Mouse (Mus musculus) neural tube, embryonic 12.5 days (tissue): Measurements from ENCODE around the gene Syde2. TPM values are rescaled to one million over a fixed set of nuclear protein-coding genes. Genes with fewer than 3 reads are reported as not detected.

ENCODE experiments used
- ATAC-seq: fragments of 200-750 bp; cut with Nextera tagmentation; 2 replicates; pipeline ENCODE4 v1.8.0; 2017; ENCODE audit warnings: low read depth, mild to moderate bottlenecking, moderate TSS enrichment, moderate library complexity; ENCODE audit not compliant: low FRiP score
- H3K27ac ChIP-seq: fragments of 300-500 bp; sonication (generic); 2 replicates; pipeline ENCODE4 v1.5.1; 2016
- H3K27me3 ChIP-seq: fragments of 300-500 bp; sonication (generic); replicated peaks from 2 replicates; pipeline ENCODE4 v1.6.1; 2016; ENCODE audit warnings: mild to moderate bottlenecking
- H3K36me3 ChIP-seq: fragments of 300-500 bp; sonication (generic); 2 replicates; pipeline ENCODE4 v1.6.1; 2016; ENCODE audit warnings: mild to moderate bottlenecking
- H3K4me1 ChIP-seq: fragments of 300-500 bp; sonication (generic); 2 replicates; pipeline ENCODE4 v1.6.1; 2016
- H3K4me2 ChIP-seq: fragments of 300-500 bp; sonication (generic); replicated peaks from 2 replicates; pipeline ENCODE4 v1.6.1; 2016; ENCODE audit warnings: mild to moderate bottlenecking
- H3K4me3 ChIP-seq: fragments of 300-500 bp; sonication (generic); 2 replicates; pipeline ENCODE4 v1.5.1; 2016
- H3K9ac ChIP-seq: fragments of 300-500 bp; sonication (generic); 2 replicates; pipeline ENCODE4 v1.6.1; 2016; ENCODE audit warnings: mild to moderate bottlenecking
- H3K9me3 ChIP-seq: fragments of 300-500 bp; sonication (generic); 2 replicates; pipeline ENCODE4 v1.6.1; 2016; ENCODE audit warnings: mild to moderate bottlenecking
- WGBS: fragments of 180-500 bp; shearing (Covaris S2); methylation state at CpG from one replicate; pipeline ENCODE4 v1.1.7; 2016; 5-methylcytosine and 5-hydroxymethylcytosine counted together
- polyA plus RNA-seq: library from polyadenylated mRNA; unstranded; fragments of >200 nt; fragmentation: Nextera tagmentation; extraction: Ambion mirVana; gene quantifications from 2 replicates; pipeline ENCODE4 v1.2.1, GENCODE M21; 2016

Gene Syde2
- 0.76 and 0.84 TPM in 2 replicates for polyA plus RNA-seq

- Histone ChIP-seq H3K9ac (peak within 1 kb of the TSS; percentile 73), H3K27ac (no peak within 1 kb of the TSS), H3K9me3 (no peaks in the 10 kb centered on the region), H3K4me2 (peak within 1 kb of the TSS; percentile 93), H3K36me3 (no peaks in the 10 kb centered on the region), H3K4me1 (peaks cover 12% of the 10 kb centered on the region), H3K27me3 (peaks cover 32% of the 10 kb centered on the region), H3K4me3 (peak within 1 kb of the TSS; percentile 71)
- ATAC-seq = peak; percentile 84
- WGBS = under 1% methylated on average over 64 of the region's 65 CpGs
Observed at GRCm38 (mm10) chr3:145987268-145987969, at the start of gene Syde2. TSS of gene Syde2 (plus strand) at chr3:145987870.

GRCm38 (mm10) chr3:145938405-145939349 lies 49.0 kb upstream of the Syde2 start:
- Histone ChIP-seq H3K4me2 (peak overlapping the region; percentile 82), H3K4me3 (peak overlapping the region; percentile 95), H3K9ac (peak overlapping the region; percentile 93), H3K9me3 (no peaks in the 10 kb centered on the region), H3K4me1 (peaks cover 18% of the 10 kb centered on the region), H3K27ac (no peak overlapping the region), H3K36me3 (peaks cover 17% of the 10 kb centered on the region; the same call in 1 of the 2 replicates), H3K27me3 (no peaks in the 10 kb centered on the region)
- peak; percentile 48 for ATAC-seq
- 22% methylated on average over 44 of the region's 50 CpGs for WGBS

- peaks cover 21% of the 10 kb centered on the region for H3K36me3 ChIP-seq
- H3K27ac ChIP-seq = no peak overlapping the region
- H3K4me3 ChIP-seq = 0 out of 2 replicates have a peak overlapping the region, but pooled peaks have one; percentile 95
- peak overlapping the region; percentile 82 for H3K4me2 ChIP-seq
- no peaks in the 10 kb centered on the region for H3K27me3 ChIP-seq
- no peaks in the 10 kb centered on the region for H3K9me3 ChIP-seq
- H3K9ac ChIP-seq = peak overlapping the region; percentile 93
- WGBS = 90% methylated on average over 12 of the region's 12 CpGs
- peaks cover 18% of the 10 kb centered on the region for H3K4me1 ChIP-seq
- ATAC-seq = no peak
Observed at GRCm38 (mm10) chr3:145939402-145939801, 48.3 kb upstream of the Syde2 start.

- Histone ChIP-seq H3K9ac (no peak overlapping the region), H3K36me3 (peaks cover 23% of the 10 kb centered on the region), H3K4me3 (no peak overlapping the region), H3K4me2 (peak overlapping the region; percentile 82; the same call in 1 of the 2 replicates), H3K4me1 (peaks cover 18% of the 10 kb centered on the region), H3K9me3 (no peaks in the 10 kb centered on the region), H3K27ac (no peak overlapping the region), H3K27me3 (no peaks in the 10 kb centered on the region)
- WGBS = 78% methylated on average over 4 of the region's 4 CpGs
- no peak for ATAC-seq
Observed at GRCm38 (mm10) chr3:145939971-145940370, 47.7 kb upstream of the Syde2 start.

GRCm38 (mm10) chr3:145941971-145942370 lies 45.7 kb upstream of the Syde2 start:
- Histone ChIP-seq H3K4me1 (peaks cover 18% of the 10 kb centered on the region), H3K4me3 (no peak overlapping the region), H3K36me3 (peaks cover 26% of the 10 kb centered on the region), H3K4me2 (no peak overlapping the region), H3K27ac (no peak overlapping the region), H3K27me3 (no peaks in the 10 kb centered on the region), H3K9me3 (no peaks in the 10 kb centered on the region), H3K9ac (no peak overlapping the region)
- 20% methylated on average over 3 of the region's 3 CpGs for WGBS
- no peak for ATAC-seq

GRCm38 (mm10) chr3:145944348-145944747 lies 43.3 kb upstream of the Syde2 start:
- ATAC-seq = no peak
- Histone ChIP-seq H3K9me3 (no peaks in the 10 kb centered on the region), H3K4me3 (no peak overlapping the region), H3K4me1 (peaks cover 7% of the 10 kb centered on the region), H3K9ac (no peak overlapping the region), H3K27me3 (no peaks in the 10 kb centered on the region), H3K4me2 (no peak overlapping the region), H3K27ac (no peak overlapping the region), H3K36me3 (peaks cover 26% of the 10 kb centered on the region)
- WGBS = 91% methylated on average over 7 of the region's 7 CpGs

- Histone ChIP-seq H3K36me3 (peaks cover 25% of the 10 kb centered on the region), H3K9me3 (no peaks in the 10 kb centered on the region), H3K27ac (no peak overlapping the region), H3K4me1 (peaks cover 10% of the 10 kb centered on the region; the same call in 1 of the 2 replicates), H3K27me3 (no peaks in the 10 kb centered on the region), H3K4me2 (no peak overlapping the region), H3K9ac (no peak overlapping the region), H3K4me3 (no peak overlapping the region)
- ATAC-seq = no peak
- 89% methylated on average over 3 of the region's 3 CpGs for WGBS
Observed at GRCm38 (mm10) chr3:145945904-145946303, 41.8 kb upstream of the Syde2 start.

GRCm38 (mm10) chr3:145946654-145947053 lies 41.0 kb upstream of the Syde2 start:
- H3K36me3 ChIP-seq = peaks cover 18% of the 10 kb centered on the region
- no peak for ATAC-seq
- no peak overlapping the region for H3K9ac ChIP-seq
- H3K4me3 ChIP-seq = no peak overlapping the region
- 76% methylated on average over 2 of the region's 2 CpGs for WGBS
- H3K9me3 ChIP-seq = no peaks in the 10 kb centered on the region
- H3K4me2 ChIP-seq = no peak overlapping the region
- no peak overlapping the region for H3K27ac ChIP-seq
- no peaks in the 10 kb centered on the region for H3K27me3 ChIP-seq
- peaks cover 7% of the 10 kb centered on the region; the same call in 1 of the 2 replicates for H3K4me1 ChIP-seq

GRCm38 (mm10) chr3:145947539-145948204 lies 40.0 kb upstream of the Syde2 start:
- no peak overlapping the region for H3K27ac ChIP-seq
- 36% methylated on average over 6 of the region's 6 CpGs for WGBS
- H3K9ac ChIP-seq = no peak overlapping the region
- H3K27me3 ChIP-seq = no peaks in the 10 kb centered on the region
- no peak overlapping the region for H3K4me3 ChIP-seq
- ATAC-seq = no peak
- no peaks in the 10 kb centered on the region for H3K9me3 ChIP-seq
- peaks cover 7% of the 10 kb centered on the region; the same call in 1 of the 2 replicates for H3K4me1 ChIP-seq
- peaks cover 17% of the 10 kb centered on the region for H3K36me3 ChIP-seq
- H3K4me2 ChIP-seq = no peak overlapping the region

GRCm38 (mm10) chr3:145950034-145950814 lies 37.4 kb upstream of the Syde2 start:
- no peak overlapping the region for H3K4me3 ChIP-seq
- no peaks in the 10 kb centered on the region for H3K9me3 ChIP-seq
- H3K4me2 ChIP-seq = peak overlapping the region; percentile 44
- H3K9ac ChIP-seq = no peak overlapping the region
- no peaks in the 10 kb centered on the region for H3K27me3 ChIP-seq
- ATAC-seq = peak; percentile 82
- peaks cover 7% of the 10 kb centered on the region; the same call in 1 of the 2 replicates for H3K4me1 ChIP-seq
- H3K36me3 ChIP-seq = peaks cover under 1% of the 10 kb centered on the region; the same call in 1 of the 2 replicates
- H3K27ac ChIP-seq = no peak overlapping the region
- 10% methylated on average over 15 of the region's 15 CpGs for WGBS

- ATAC-seq = 0 out of 2 replicates have a peak, but pooled peaks have one; percentile 3
- Histone ChIP-seq H3K9ac (no peak overlapping the region), H3K4me2 (peak overlapping the region; percentile 44), H3K4me3 (no peak overlapping the region), H3K36me3 (no peaks in the 10 kb centered on the region), H3K4me1 (peaks cover 7% of the 10 kb centered on the region; the same call in 1 of the 2 replicates), H3K9me3 (no peaks in the 10 kb centered on the region), H3K27ac (no peak overlapping the region), H3K27me3 (no peaks in the 10 kb centered on the region)
- WGBS = 46% methylated on average over 5 of the region's 5 CpGs
Observed at GRCm38 (mm10) chr3:145950815-145951130, 36.9 kb upstream of the Syde2 start.
